Mouse (Mus musculus) lung, adult 2 months (tissue): ENCODE measurements around the gene Nras.

Experiments
- CTCF ChIP-seq: fragments of 200-500 bp; IDR thresholded peaks from 2 replicates; pipeline ENCODE4 v1.5.1; 2011; ENCODE audit warnings: mild to moderate bottlenecking, low read length, control low read depth; ENCODE audit not compliant: insufficient read depth
- POLR2A ChIP-seq: fragments of 200-500 bp; IDR thresholded peaks from 2 replicates; pipeline ENCODE4 v1.6.1; 2011; ENCODE audit warnings: low read depth, mild to moderate bottlenecking, control low read depth, low read length, borderline replicate concordance; ENCODE audit errors: extremely low read depth

GRCm38 (mm10) chr3:103058207-103059157, at the start of gene Nras:
- peak; percentile 56; the same call in 1 of the 2 replicates for TF ChIP-seq POLR2A
- no peak for TF ChIP-seq CTCF
